Mouse (Mus musculus) testis, postnatal 10 days (tissue): ENCODE measurements at regions not wholly inside any gene's neighbourhood (a gene's known extent, or its start where the extent isn't known, plus 50 kb on each side); places are given as distances from the start of the nearest gene placed in this dataset.
"Not testable (repeated sequence)": the region's sequence is repeated elsewhere in the genome, so short reads cannot be mapped to it uniquely, and the experiment has no call there.

Source experiments
- DNase-seq: peaks from one replicate; pipeline ENCODE4 v3.0.0; 2021; ENCODE audit warnings: low spot score

DNA sequence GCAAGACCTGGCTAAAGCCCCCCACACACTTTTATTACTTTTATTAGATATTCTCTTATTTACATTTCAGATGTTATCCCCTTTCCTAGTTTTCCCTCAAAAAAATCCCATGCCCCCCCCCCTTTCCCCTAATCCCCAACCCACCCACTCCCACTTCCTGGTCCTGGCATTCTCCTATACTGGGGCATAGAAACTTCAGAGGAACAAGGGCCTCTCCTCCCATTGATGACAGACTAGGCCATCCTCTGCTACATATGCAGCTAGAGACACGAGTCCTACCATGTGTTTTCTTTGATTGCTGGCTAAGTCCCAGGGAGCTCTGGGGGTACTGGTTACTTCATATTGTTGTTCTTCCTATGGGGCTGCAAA lies 116.8 kb downstream of the Rfpl4b start:
- DNase-seq = not testable (repeated sequence)

DNA sequence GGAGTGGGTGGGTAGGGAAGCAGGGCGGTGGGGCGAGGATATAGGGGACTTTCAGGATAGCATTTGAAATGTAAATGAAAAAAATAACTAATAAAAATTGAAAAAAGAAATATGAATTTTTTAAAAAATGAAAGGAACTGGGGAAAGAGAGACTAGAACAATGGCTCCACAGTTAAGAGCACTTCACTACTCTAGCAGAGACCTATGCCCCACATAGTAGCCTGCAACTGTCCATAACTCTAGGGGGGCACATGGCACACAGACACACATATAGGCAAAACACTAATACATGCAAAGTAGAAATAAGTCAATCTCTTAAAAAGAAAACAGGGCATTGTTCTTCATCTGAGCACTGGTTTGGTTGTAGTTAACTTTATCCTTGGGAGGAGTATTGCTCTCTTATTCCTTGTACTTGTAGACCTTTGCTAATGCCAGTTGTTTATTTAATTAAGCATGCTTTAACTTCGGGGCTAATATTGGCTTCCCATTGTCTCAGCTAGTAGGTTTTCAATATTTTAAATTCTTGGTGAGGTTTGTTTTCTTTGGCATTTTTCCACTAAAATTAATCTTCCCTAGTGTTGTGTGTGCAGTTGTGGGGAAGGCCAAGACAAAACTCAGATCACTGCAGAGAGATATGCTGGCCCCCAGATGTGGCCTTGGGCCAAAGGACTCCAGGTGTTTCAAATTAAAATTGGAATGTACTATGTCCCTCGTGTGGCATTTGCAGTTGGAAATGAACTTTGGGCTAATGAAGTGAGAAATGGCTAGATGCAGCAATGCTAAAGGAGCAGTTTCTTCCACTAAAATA lies 117.4 kb downstream of the Rfpl4b start:
- DNase-seq = no peak

DNA sequence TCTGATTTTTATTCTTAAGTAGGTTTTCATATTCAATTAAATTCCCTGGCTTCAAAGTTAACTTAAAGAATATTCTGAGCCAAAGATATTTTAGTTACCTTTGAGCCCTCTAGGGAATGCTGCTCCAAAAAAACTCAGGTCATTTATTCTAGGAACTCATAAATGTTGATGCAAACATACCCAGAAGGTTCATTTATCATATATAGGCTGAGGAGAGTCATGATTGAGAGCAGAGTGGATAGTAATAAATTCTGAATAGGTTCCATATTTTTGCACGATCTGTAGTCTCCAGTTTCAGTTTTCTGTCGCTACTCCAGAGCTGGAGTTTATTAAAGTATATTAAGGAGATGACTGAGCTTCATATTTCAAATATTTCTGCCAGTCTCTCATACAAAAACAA lies 144.1 kb downstream of the Rfpl4b start:
- DNase-seq = no peak

DNA sequence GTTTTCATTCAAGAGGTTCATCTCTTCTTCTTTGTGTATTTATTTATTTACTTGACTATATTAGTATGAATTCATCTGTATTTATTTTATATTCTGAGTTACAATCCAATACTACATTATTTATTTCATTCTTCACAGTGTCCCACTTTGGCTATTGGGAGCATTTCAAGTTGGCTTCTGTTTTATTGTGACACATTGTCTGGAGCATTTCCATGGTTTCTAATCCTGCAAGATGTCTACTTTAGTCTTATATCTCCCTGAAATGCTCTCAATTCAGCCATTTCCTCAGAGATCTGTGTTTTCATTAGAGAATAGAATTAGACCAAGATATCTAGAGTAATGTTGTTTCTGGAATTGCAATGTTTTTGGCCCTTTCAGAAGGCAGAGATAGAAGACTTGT lies 153.0 kb downstream of the Rfpl4b start:
- DNase-seq = no peak

DNA sequence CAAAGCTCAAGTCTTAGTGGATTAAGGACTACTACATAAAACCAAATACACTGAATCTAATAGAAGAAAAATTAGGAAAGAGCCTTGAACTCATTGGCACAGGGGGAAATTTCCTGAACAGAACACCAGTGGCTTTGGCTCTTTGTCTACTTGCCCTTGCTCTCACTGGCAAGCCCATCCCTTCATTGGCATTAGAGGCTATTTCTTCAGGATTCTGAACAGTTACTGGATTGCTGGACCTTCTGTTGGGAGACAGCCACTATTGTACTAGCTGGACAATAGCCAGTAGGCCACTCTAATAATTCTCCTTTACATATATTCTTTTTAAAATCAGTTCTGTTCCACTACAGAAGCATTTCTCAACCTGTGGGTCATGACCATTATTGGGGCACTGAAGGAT lies 153.7 kb downstream of the Rfpl4b start:
- no peak for DNase-seq

DNA sequence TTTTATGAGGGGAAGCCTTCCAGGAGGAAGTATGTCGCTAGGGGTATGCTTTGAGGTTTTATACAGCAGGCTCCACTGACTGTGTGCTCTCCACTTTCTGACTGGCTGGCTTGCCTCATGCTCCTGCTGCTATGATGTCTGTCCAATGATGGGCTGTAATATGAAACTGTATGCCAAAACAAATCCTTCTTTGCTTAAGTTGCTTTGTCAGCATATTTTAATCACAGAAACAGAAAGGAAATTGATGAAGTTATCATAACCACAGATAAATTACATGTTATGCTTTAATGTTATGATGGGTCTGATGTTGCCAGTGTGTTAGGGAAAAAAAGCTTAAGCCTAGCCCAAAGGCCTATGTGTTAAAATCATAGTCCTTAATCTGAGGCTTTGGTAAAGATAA lies 185.9 kb downstream of the Rfpl4b start:
- no peak for DNase-seq

DNA sequence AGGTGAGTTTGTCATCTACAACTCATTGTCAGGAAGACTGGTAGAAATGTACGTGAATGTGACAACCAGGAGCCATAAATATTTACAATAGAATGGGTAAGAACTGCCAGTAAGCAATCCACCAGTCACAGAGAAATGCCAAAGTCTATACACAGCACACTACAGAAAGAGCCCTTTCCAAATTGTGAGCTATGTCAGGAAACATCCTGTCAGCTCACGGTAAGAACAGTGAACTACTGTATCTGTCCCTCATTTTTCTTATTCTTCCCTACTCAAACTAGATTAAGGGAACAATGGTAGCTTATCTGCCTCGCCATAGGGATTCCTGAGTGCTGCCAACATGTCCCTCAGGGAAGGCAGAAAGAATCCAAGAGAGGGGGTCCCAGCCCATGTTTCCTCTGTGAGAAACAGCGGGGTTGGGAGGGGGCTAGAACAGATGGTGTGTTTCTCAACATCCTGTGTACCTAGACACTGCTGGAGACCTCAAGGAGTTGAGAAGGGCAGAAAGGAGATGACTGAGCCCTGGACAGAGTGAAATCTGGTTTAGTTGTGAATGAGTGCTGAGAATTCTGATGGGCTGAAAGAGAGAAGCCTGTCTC lies 191.6 kb downstream of the Rfpl4b start:
- DNase-seq = no peak

DNA sequence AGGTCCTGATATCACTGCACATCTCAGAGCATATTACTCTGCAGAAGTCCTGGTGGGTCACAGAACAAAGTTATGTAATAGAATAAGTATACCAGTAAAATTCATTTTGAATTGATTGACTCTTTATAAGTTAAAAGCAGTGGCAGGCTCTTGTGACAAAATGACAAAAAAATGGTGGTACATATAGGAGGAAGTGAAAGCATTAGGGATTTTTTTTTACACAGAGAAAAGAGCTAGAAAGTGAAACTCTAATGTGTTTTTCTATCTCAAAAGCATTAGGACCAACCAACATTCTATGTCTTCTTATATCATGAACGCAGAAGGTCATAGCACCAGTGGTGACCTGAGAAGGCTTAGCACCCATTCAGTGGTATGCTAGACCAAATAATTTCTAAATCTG lies 198.2 kb downstream of the Rfpl4b start:
- DNase-seq = no peak

DNA sequence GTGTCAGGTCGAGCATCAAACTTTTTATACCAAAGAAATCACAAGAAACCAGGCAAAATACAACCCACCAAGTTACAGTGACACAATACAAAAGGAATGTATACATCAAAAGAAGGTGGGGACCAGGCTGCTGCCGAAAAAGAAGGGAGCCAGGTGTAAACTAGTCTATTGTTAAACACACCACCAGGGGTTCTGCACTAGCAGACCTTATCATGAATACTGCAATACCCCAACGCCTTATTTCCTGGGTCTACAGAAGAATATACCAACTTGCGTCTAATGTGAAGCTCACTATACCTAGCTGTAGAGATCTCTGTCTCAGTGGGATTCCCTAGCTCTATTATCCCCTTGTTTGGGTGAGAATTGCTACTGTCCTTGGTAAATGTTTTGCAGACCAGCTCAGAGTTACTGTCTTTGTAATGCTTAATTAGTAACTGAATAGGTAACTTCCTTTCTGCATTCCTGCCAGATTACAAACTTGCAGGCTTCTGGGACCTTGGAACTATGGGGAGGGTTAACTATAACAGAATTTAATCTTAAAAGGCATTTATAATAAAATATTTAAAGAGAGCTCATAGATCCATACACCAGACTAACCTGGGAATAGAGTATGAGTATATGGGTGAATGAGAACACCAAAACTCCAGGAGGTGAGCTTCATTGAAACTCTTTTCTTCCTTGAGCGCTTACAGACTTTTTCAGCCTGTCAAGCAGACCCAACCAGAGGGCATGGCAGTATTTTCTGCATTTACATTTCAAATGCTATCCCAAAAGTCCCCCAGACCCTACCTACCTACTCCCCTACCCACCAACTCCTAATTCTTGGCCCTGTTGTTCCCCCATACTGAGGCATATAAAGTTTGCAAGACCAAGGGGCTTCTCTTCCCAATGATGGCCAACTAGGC lies 211.7 kb downstream of the Rfpl4b start:
- DNase-seq = no peak

DNA sequence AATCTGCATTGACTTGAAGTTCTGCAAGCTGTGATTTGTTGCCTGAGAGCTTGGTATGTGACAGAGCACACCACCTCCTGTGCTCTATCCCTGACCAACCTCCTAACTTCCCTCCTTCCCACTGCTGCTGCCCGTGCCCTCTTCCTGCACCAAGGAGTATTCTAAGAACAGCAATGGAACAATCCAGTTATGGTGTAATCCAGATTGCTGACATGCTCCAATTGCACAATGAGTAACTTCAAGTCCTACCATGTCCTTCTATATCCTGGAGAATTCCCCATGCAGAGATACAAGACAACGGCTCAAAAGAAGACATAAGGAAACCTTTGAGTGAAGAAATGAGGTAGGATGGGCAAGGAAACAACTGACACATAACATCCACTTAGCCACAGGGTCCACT lies 235.5 kb downstream of the Rfpl4b start:
- no peak for DNase-seq

DNA sequence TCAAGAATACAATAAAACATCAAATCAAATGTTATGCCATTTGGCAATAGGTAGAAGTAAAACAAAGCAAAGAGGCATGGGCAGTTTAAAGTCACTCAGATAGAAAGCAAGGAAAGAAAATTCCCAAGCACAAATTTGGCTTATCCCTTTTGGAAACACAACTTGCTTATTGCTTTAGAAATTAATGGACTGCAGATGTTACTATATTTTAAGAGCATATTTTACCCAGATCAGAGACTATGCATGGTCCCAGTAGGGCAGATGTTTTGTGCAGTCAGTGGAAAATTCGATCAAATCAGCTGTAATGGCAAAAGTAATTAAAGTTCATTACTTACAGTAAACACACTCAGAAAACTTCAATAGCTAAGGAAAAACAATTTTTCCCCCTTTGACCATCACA lies 245.9 kb downstream of the Rfpl4b start:
- DNase-seq = no peak

DNA sequence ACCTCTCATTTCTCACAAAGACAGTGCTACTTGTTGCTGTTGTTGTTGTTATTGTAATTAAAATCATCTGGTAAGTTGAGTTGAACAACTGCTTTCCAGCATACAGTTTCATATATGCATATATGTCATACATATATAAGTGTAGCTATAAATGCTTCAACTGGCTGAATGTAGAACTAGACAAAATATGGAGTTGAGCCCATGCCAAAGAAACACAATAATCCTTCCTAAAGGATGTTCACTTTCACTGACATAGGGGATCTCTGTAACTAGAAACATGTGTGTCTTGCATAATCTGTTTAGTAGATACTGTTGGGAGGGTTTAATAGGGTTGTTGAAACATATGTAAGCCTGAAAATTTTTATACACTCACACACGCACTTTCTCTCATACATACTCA lies 247.9 kb downstream of the Rfpl4b start:
- no peak for DNase-seq

DNA sequence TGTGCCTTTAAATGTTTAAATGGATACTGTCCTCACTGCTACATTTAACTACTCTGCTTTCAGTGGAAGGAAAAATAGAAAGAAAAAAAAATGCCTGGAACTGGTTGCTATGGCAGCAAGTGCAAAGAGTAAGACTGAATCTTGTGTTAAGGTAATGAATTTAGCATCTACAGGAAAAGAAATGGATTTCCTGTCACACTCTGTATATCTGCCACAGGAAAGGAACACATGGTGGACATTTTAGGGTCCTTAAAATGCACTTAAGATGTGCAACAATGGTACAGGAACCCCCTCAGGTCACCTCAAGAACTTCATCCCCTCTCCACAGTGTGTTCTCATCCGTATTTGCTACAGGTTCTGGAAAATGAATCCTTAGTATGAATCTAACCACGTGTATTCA lies 248.4 kb downstream of the Rfpl4b start:
- DNase-seq = no peak

DNA sequence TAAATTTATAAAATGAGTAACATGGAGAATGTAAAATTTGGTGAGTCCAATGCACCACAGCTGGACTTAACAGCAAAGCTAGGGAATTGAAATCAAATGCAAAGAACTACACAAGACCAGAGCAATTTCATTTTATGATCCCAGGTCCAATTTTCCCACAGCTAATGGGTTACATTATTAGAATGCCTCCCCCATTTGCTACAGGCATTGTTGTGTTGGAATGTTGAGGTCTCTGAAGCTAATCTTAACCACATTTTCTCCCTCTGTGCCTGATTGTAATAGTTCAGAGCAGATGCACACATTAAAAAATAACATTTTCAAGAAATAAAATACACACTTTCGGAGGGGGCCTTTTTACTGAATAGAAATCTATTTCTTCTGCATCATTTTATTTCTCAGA lies 254.3 kb downstream of the Rfpl4b start:
- DNase-seq = no peak

DNA sequence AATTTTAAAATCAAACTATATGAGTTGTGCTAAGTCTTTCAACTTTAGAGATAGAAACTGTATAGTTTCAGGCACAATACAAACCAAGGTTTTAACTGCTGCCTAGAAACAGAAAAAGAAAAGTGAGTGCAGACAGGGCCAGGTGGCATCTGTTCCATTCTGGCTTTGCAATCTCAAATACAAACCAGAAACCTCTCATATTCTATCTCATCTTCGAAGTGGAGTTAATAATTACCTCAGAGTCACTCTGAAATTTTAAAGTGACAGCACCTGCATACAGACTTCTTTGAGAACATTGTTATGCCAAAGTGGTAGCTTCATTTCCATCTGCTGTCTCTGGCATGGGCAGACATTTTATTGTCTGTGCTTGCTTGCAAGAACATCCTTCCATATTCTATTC lies 255.2 kb downstream of the Rfpl4b start:
- no peak for DNase-seq

DNA sequence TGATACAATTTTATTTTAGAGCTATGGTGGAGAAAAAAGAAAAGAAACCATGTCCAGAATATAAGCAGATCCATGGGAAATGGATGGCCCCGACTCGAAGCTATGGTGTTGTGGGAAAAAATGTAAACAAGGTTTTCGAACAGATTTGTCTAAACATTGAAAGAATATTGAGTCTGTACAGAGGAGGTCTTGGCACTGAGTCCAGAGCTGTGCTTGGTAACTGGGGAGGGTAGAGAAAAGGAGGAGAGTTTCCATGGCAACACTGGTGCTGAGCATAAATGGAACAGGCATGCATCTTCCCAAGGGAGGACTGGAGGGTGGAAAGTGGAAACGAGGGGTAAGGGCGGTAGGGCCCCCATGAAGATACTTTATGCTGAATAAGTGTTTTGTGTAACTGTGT lies 266.5 kb downstream of the Rfpl4b start:
- no peak for DNase-seq

DNA sequence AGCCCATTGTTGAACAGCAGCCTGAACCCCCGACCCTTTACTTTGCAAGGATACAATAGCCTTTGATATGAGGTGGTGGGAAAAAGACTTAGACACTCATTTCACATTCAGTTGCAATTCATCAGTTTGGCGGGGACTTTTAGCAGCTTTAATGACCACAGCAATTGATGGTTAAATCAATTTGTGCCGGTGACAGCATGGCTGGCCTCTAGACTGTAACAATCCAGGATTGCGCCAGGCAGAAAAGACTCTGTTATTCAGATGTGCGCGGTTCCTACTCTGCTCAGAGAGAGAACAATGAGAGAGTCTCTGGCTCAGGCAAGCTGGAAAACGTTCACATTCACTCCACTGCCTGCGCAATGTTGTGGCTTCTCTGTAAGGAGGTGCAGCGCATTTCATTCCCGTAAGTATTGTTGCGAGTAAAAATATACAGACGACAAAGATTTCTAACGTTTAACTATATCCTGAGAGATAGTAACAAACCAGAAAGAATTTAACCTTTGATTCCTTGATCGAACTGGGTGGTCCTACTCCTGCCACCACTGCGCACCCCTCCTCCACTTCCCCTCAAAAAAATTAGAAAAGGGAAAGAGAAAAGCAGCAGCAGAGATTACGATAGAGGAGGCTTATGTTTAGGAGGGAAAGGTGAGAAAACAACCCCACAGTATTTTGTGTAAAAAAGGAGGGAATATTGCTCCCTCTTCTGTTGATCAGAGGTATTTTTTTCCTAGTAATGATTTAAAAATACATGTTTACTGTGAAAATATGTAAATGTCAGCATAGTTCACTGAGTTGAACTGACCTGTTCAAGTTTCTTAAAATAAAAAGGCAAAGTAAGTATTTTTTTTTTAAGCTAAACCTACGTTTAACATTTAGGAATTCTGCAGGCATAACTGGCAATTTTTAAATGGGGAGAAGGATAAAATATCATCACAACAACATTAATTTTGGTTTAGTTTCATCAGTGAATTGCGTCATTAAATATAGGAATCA lies 267.6 kb downstream of the Rfpl4b start:
- peak; percentile 42 for DNase-seq

DNA sequence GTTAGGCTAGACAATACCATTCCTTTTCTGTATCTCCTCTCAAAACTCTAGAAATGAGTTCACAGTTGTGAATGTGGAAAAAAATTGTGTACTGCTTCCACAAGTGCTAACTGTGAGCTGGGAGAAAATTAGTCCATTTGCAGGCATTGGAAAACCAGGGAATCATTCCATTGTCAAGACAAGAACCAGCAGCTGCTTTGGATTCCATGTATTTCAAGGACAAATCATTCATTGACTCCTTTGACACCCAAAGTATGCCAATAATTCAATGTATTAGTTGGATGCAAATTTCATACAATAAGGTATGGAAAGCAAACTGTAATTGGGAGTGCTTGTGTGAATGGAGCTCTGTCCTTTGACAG lies 268.3 kb downstream of the Rfpl4b start:
- no peak for DNase-seq

DNA sequence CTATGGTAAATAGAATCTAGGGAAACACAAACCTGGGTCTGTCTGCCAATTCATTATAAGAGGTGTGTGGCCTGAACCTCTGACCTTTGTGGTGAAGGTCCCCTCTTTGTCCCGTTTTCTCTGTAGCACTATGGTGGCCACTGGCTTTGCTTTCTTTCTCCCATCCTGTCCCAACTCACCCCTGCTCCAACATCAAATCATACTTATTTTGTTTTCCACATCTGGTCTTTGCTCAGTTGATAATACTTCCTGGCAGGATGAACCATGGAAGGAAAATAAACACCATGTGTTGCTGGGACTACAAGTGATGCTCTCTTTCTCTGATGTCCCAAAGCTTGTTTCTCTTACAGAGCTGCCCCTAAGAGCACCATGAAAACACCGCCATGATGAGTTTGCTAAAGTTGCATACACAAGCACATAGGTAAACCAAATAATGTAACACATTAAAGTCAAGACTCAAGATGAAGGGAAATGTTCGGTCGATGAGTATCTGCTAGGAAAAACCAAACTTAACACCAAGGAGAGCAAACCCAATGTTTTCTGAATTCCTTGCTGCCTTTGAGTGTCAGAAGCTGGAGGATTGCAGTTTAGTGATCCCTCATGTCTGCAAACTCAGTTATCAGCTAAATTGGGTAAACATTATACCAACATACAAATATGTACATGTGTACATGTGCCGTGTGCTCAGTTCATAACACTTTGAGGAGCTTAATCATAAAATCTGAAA lies 269.1 kb downstream of the Rfpl4b start:
- DNase-seq = no peak

DNA sequence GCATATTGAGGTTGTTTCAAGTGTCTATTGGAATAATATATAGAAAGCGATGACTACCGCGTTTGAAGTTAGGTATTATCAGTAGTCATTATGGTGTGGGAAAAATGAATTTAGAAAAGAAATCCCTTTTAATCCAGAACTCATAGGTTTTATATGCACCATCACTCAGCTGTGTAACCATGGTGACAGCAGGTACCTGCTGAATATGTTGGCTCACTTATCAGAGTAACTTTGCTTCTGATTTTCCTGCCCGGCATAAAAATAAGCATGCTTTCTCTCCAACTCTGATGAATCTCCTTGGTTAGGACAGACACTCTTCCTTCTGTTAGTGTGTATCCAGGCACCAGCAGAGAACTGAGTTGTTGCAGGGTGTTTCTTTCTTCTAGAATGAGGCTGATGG lies 281.5 kb downstream of the Rfpl4b start:
- no peak for DNase-seq

DNA sequence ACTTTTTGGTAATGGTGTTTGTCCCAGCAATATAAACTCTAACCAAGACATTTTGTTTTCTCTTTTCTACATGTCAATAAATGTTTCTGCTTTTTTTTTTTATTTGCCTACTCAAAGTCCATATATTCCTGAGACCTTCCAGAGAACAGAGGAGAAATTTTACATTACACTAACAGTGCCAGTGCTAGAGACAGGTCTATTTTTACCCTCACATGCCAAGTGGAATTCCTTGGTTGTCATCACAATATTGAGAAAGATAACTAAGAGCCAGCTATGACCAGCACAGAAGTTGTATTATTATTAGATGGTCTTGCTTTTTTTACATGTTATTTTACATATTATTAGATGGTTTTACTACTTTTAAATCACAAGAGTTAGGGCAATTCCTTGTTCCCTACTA lies 282.8 kb downstream of the Rfpl4b start:
- DNase-seq = no peak
